Mouse (Mus musculus): Measurements from ENCODE around the gene Golt1a. TPM values are rescaled to one million over a fixed set of nuclear protein-coding genes. Genes with fewer than 3 reads are reported as not detected.

The Golt1a gene
- polyA plus RNA-seq (2017; shearing (Covaris generic)), result not detected

GRCm38 (mm10) chr1:133309652-133310267 lies at the start of gene Golt1a:
Golt1a (plus strand) TSS chr1:133309800.

DNA sequence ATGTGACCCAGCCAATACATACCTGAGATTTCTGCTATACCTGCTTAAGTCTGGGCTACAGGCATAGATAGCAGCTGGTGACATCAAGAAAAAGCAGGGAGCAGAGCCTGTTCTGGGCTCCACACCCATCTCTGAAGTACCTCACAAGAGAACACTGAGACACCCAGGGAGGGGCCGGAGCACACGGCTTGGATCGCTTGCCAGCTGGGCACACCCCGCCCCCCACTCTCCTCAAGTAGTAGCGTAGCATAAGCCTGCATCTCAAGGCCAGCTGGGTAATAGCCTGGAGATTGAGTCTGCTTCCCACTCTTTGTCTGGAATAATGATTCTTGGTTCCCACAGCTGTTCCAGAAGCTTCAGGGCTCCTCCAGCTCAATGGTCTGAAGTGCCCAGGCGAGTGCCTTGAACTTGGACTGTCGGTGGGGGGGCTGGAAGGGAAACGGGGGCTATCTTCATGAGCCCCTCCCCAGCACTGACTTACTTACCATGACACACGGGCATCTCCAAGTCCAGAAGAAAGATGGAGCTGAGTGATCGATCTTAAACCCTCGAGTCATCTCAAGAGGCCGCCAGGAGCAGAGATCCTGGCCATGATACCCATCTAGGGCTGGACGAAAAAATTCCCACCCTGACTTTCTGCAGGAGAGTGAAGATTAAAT lies 11.8 kb downstream of the Golt1a start, which contains the start of gene Kiss1:
Gene Kiss1, plus strand, starts transcription at position 609 of the 659 bp plus-strand sequence.

DNA sequence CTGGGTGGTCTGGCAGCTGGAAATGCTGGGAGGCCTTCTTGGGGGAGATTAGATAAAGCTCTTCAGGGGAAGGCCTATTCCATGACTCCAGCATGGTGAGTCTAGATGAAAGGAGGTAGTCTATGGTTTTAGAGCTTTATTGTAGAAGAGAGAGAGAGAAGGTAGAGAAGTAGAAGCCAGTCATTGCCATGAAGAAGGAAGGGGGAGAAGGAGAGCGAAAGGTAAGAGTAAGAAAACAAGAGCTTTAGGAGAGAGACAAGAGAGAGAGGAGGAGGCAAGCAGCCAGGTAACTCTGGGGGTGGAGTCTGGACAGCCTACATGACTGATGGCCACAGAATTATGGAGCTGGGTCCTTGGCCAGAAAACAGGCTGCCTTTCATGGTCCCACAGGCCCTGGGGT lies 40.6 kb downstream of the Golt1a start, which contains the start of gene Ren1:
Gene Ren1, plus strand, starts transcription at position 301 of the 400 bp plus-strand sequence.

GRCm38 (mm10) chr1:133363276-133364021 lies 53.8 kb downstream of the Golt1a start, which contains the start of gene Etnk2:
Etnk2 (plus strand) TSS chr1:133363572.

Other genes starting within 250 kb of the Golt1a start
- gene Ppp1r15b, start 178.7 kb upstream of the Golt1a start, polyA plus RNA-seq (2017; shearing (Covaris generic)), result 60.0 TPM
- gene Plekha6, start 145.6 kb upstream of the Golt1a start, polyA plus RNA-seq (2017; shearing (Covaris generic)), result 0.91 TPM
- not detected for gene Kiss1, start 12.1 kb downstream of the Golt1a start, polyA plus RNA-seq (2017; shearing (Covaris generic))
- gene Ren1, start 40.7 kb downstream of the Golt1a start, polyA plus RNA-seq (2017; shearing (Covaris generic)), result not detected
- gene Etnk2, start 53.8 kb downstream of the Golt1a start, polyA plus RNA-seq (2017; shearing (Covaris generic)), result not detected
- gene Sox13, start 114.6 kb downstream of the Golt1a start, polyA plus RNA-seq (2017; shearing (Covaris generic)), result not detected